Mouse (Mus musculus) kidney, postnatal 0 days (tissue): ENCODE results near the gene Gjb1. TPM values are rescaled to one million over a fixed set of nuclear protein-coding genes. Genes with fewer than 3 reads are reported as not detected.
"Not testable (repeated sequence)": the region's sequence is repeated elsewhere in the genome, so short reads cannot be mapped to it uniquely, and the experiment has no call there.

ENCODE experiments used
- ATAC-seq: fragments of 200-750 bp; cut with Nextera tagmentation; replicated peaks from 2 replicates; pipeline ENCODE4 v1.8.0; 2017; ENCODE audit warnings: low read depth, moderate number of reproducible peaks, moderate TSS enrichment, moderate library complexity; ENCODE audit not compliant: low FRiP score
- DNase-seq: peaks from one replicate; pipeline ENCODE4 v3.0.0-alpha.2; 2016; ENCODE audit warnings: low spot score
- H3K27ac ChIP-seq: fragments of 300-500 bp; sonication (generic); 2 replicates; pipeline ENCODE4 v1.5.1; 2014; ENCODE audit warnings: mild to moderate bottlenecking
- H3K27me3 ChIP-seq: fragments of 300-500 bp; sonication (generic); 2 replicates; pipeline ENCODE4 v1.6.1; 2014; ENCODE audit warnings: low read length, mixed read lengths; ENCODE audit not compliant: insufficient read depth
- H3K36me3 ChIP-seq: fragments of 300-500 bp; sonication (generic); 2 replicates; pipeline ENCODE4 v1.6.1; 2014; ENCODE audit warnings: low read length, mixed read lengths; ENCODE audit not compliant: insufficient read depth
- H3K4me1 ChIP-seq: fragments of 300-500 bp; sonication (generic); replicated peaks from 2 replicates; pipeline ENCODE4 v1.6.1; 2014; ENCODE audit warnings: antibody characterized with exemption, low read length, mixed read lengths; ENCODE audit not compliant: insufficient read depth
- H3K4me2 ChIP-seq: fragments of 300-500 bp; sonication (generic); 2 replicates; pipeline ENCODE4 v1.6.1; 2014; ENCODE audit warnings: mild to moderate bottlenecking, low read length, moderate library complexity, mixed read lengths
- H3K4me3 ChIP-seq: fragments of 300-500 bp; sonication (generic); replicated peaks from 2 replicates; pipeline ENCODE4 v1.5.1; 2014; ENCODE audit warnings: low read depth, low read length
- H3K9ac ChIP-seq: fragments of 300-500 bp; sonication (generic); 2 replicates; pipeline ENCODE4 v1.6.1; 2014; ENCODE audit warnings: low read depth, low read length
- H3K9me3 ChIP-seq: fragments of 300-500 bp; sonication (generic); replicated peaks from 2 replicates; pipeline ENCODE4 v1.6.1; 2016; ENCODE audit warnings: low read length, inconsistent platforms, mixed read lengths
- CTCF ChIP-seq: IDR thresholded peaks from 2 replicates; pipeline ENCODE4 v1.5.1; 2016; ENCODE audit warnings: antibody characterized with exemption, low read depth, mild to moderate bottlenecking, moderate library complexity
- WGBS: fragments of 180-500 bp; shearing (Covaris S2); extraction: QIAGEN DNeasy Blood & Tissue Kit; methylation state at CpG from one replicate; pipeline ENCODE4 v1.1.7; 2014; 5-methylcytosine and 5-hydroxymethylcytosine counted together
- polyA plus RNA-seq: library from polyadenylated mRNA; unstranded; fragments of >200 nt; fragmentation: Nextera tagmentation; extraction: Ambion mirVana; gene quantifications from 2 replicates; pipeline ENCODE4 v1.2.1, GENCODE M21; 2015

Gjb1 gene
- polyA plus RNA-seq, 1 experiment from 2014 or later, result 49.8 TPM

- H3K4me3 ChIP-seq, result no peak overlapping the region
- TF ChIP-seq CTCF, result no peak
- H3K27me3 ChIP-seq, result no peaks in the 10 kb centered on the region
- H3K9ac ChIP-seq, result no peak overlapping the region
- no peaks in the 10 kb centered on the region for H3K4me1 ChIP-seq
- no peaks in the 10 kb centered on the region for H3K36me3 ChIP-seq
- H3K27ac ChIP-seq, result no peak overlapping the region
- WGBS, result 91% methylated on average over 2 of the region's 2 CpGs
- ATAC-seq (no peak), DNase-seq (no peak)
- no peak overlapping the region for H3K4me2 ChIP-seq
- no peaks in the 10 kb centered on the region for H3K9me3 ChIP-seq
Observed at GRCm38 (mm10) chrX:101345456-101345855, 30.7 kb upstream of the Gjb1 start.

- Histone ChIP-seq H3K27ac (no peak overlapping the region), H3K4me3 (no peak overlapping the region), H3K4me1 (no peaks in the 10 kb centered on the region), H3K36me3 (no peaks in the 10 kb centered on the region), H3K27me3 (no peaks in the 10 kb centered on the region), H3K9me3 (no peaks in the 10 kb centered on the region), H3K9ac (no peak overlapping the region), H3K4me2 (no peak overlapping the region)
- DNase-seq (no peak), ATAC-seq (no peak)
- WGBS, result 55% methylated on average over 4 of the region's 4 CpGs
- TF ChIP-seq CTCF, result no peak
Observed at GRCm38 (mm10) chrX:101346475-101346874, 29.7 kb upstream of the Gjb1 start.

GRCm38 (mm10) chrX:101351188-101351587, 25.0 kb upstream of the Gjb1 start:
- no peaks in the 10 kb centered on the region for H3K9me3 ChIP-seq
- no peak for DNase-seq
- H3K4me2 ChIP-seq, result no peak overlapping the region
- no peak overlapping the region for H3K4me3 ChIP-seq
- no peaks in the 10 kb centered on the region for H3K27me3 ChIP-seq
- 44% methylated on average over 4 of the region's 4 CpGs for WGBS
- no peak overlapping the region for H3K9ac ChIP-seq
- TF ChIP-seq CTCF, result no peak
- no peaks in the 10 kb centered on the region for H3K4me1 ChIP-seq
- H3K36me3 ChIP-seq, result no peaks in the 10 kb centered on the region
- no peak overlapping the region for H3K27ac ChIP-seq
- ATAC-seq, result no peak

GRCm38 (mm10) chrX:101358902-101359301, 17.3 kb upstream of the Gjb1 start:
- H3K9me3 ChIP-seq, DNase-seq, H3K27ac ChIP-seq, H3K4me2 ChIP-seq, ATAC-seq, H3K4me3 ChIP-seq, H3K9ac ChIP-seq, H3K4me1 ChIP-seq, H3K36me3 ChIP-seq, H3K27me3 ChIP-seq: not testable (repeated sequence)
- WGBS, result 62% methylated on average over 4 of the region's 4 CpGs
- peak; percentile 38 for TF ChIP-seq CTCF

- no peak overlapping the region for H3K9ac ChIP-seq
- DNase-seq, result no peak
- no peak overlapping the region for H3K27ac ChIP-seq
- H3K27me3 ChIP-seq, result no peaks in the 10 kb centered on the region
- no peaks in the 10 kb centered on the region for H3K36me3 ChIP-seq
- no peak for ATAC-seq
- 62% methylated on average over 7 of the region's 7 CpGs for WGBS
- no peak overlapping the region for H3K4me3 ChIP-seq
- TF ChIP-seq CTCF, result no peak
- no peak overlapping the region for H3K4me2 ChIP-seq
- H3K4me1 ChIP-seq, result no peaks in the 10 kb centered on the region
- H3K9me3 ChIP-seq, result no peaks in the 10 kb centered on the region
Observed at GRCm38 (mm10) chrX:101369001-101369400, 7.2 kb upstream of the Gjb1 start.

- ATAC-seq (no peak), DNase-seq (no peak)
- TF ChIP-seq CTCF, result no peak
- Histone ChIP-seq H3K4me3 (no peak overlapping the region), H3K27me3 (no peaks in the 10 kb centered on the region), H3K9ac (no peak overlapping the region), H3K27ac (no peak overlapping the region), H3K36me3 (no peaks in the 10 kb centered on the region), H3K9me3 (no peaks in the 10 kb centered on the region), H3K4me2 (no peak overlapping the region), H3K4me1 (no peaks in the 10 kb centered on the region)
- WGBS, result 66% methylated on average over 3 of the region's 3 CpGs
Observed at GRCm38 (mm10) chrX:101370573-101370972, 5.6 kb upstream of the Gjb1 start.

- Histone ChIP-seq H3K27ac (no peak overlapping the region), H3K9me3 (no peaks in the 10 kb centered on the region), H3K9ac (no peak overlapping the region), H3K4me3 (no peak overlapping the region), H3K4me2 (no peak overlapping the region), H3K27me3 (no peaks in the 10 kb centered on the region), H3K4me1 (no peaks in the 10 kb centered on the region), H3K36me3 (no peaks in the 10 kb centered on the region)
- TF ChIP-seq CTCF, result no peak
- ATAC-seq, result no peak
- WGBS, result 61% methylated on average over 5 of the region's 5 CpGs
- peak; percentile 13 for DNase-seq
Observed at GRCm38 (mm10) chrX:101372946-101373345, 3.2 kb upstream of the Gjb1 start.
